Mouse (Mus musculus) heart, postnatal 0 days (tissue): ENCODE measurements at regions not wholly inside any gene's neighbourhood (a gene's known extent, or its start where the extent isn't known, plus 50 kb on each side); places are given as distances from the start of the nearest gene placed in this dataset.

Experiments
- CTCF ChIP-seq: IDR thresholded peaks from 2 replicates; pipeline ENCODE4 v1.5.1; 2016; ENCODE audit warnings: antibody characterized with exemption, control low read depth, low read depth
- EP300 ChIP-seq: IDR thresholded peaks from 2 replicates; pipeline ENCODE4 v1.6.1; 2016; ENCODE audit warnings: antibody characterized with exemption, low read depth

DNA sequence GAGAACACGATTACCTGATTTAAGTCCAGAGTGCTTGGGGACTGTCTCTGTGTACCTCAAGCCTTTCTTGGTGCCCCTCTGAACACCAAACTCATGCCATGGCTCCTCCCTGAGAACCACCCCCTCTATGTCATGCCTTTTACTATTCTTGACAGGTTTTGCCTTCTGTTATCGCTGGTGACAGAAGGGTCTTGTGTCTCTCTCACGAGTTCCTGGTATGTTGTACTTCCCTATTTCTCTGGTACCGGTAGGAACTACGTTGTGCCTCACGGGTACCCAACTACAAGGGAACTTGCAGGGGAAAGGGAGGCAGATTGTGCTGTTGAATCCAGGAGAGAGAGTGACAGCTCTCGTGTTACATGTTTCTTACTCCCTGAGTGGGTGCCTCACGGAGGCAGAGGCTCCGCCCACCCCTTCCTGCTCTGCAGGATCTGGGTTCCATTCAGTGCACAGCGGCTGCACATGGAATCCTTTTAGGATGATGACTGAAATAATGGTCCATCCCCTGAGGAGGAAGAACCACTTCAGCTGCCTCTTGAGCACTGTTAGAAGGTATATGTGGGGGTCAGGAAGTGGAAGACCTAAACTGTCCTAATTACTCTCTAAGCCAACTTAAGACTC lies 80.0 kb upstream of the Mpp6 start:
- no peak for TF ChIP-seq CTCF
- TF ChIP-seq EP300, result no peak
